Mouse (Mus musculus): ENCODE data around the gene Kif3b. TPM values are rescaled to one million over a fixed set of nuclear protein-coding genes. Genes with fewer than 3 reads are reported as not detected.
"Not testable (repeated sequence)": the region's sequence is repeated elsewhere in the genome, so short reads cannot be mapped to it uniquely, and the experiment has no call there.

The Kif3b gene
- polyA plus RNA-seq, 1 experiment from 2014 or later, result 7.5 TPM

DNA sequence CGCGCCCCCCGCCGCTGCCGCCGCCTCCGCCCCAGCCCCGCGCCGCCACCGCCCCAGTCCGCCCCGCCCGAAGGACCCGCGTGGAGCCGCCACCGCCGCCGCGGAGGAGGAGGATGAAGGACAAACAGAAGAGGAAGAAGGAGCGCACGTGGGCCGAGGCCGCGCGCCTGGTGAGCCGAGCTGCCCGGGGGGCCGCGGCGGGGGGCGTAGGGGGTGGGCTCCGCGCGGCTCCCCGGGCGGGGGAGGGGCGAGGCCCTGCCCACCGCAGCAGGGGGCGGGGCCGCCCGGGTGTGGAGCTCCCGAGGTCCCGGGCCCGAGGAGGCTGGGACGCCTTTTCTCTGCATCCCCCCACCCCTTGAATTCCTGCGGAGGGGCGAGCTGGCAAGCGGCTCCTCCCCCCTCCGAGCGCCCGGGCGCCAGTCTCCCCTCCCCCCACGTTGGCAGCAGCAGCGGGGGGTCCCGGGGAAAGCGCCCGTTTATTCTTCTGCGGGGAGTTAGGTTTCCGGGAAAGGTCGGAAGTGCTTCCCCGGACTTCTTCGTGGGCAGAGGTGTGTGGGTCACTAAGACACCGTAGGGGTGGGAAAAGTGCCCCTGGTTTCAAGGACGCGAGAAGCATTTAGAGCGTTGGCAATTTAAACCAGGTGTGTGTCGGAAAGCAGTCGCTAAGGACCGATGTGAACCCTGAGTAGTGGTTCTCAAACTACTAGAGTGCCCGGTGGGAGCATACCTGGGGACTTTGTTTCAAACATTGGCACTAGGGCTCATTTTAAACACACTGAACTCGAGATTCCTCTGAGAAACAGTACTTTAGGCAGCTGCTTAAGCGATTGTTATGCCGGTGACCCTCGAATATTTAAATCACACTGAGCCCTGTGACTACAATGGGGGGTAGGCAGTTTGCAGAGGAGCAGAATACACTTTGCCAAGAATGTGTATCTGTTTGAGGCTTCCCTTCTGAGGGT is 55.3 kb downstream of the Kif3b start:
- no peaks in the 10 kb centered on the region for H3K27me3 ChIP-seq (ENCODE audit: control insufficient read depth, insufficient read depth, low read length)
- no peaks in the 10 kb centered on the region for H3K9me3 ChIP-seq (ENCODE audit: control insufficient read depth, low read length)
- ATAC-seq (ENCODE audit: low FRiP score) (peak; percentile 61), DNase-seq (ENCODE audit: low spot score, missing footprints) (peak; percentile 96)
- WGBS, result under 1% methylated on average over 55 of the region's 76 CpGs
- peak overlapping the region; percentile 91 for H3K9ac ChIP-seq (ENCODE audit: low read length)
- peak overlapping the region; percentile 96 for H3K4me3 ChIP-seq (ENCODE audit: low read depth, low read length)
- no peaks in the 10 kb centered on the region for H3K36me3 ChIP-seq (ENCODE audit: control insufficient read depth, insufficient read depth, low read length)
- peaks cover 26% of the 10 kb centered on the region for H3K4me1 ChIP-seq (ENCODE audit: control insufficient read depth, insufficient read depth, low read length)
- peak overlapping the region; percentile 91 for H3K27ac ChIP-seq (ENCODE audit: low read depth, low read length)
- peak overlapping the region; percentile 75 for H3K4me2 ChIP-seq

GRCm38 (mm10) chr2:153347183-153347781 is 56.1 kb downstream of the Kif3b start:
- Histone ChIP-seq H3K4me3 (ENCODE audit: low read depth, low read length) (peak overlapping the region; percentile 96), H3K27me3 (ENCODE audit: control insufficient read depth, insufficient read depth, low read length) (no peaks in the 10 kb centered on the region), H3K9me3 (ENCODE audit: control insufficient read depth, low read length) (no peaks in the 10 kb centered on the region), H3K9ac (ENCODE audit: low read length) (peak overlapping the region; percentile 91), H3K4me1 (ENCODE audit: control insufficient read depth, insufficient read depth, low read length) (peaks cover 26% of the 10 kb centered on the region), H3K27ac (ENCODE audit: low read depth, low read length) (peak overlapping the region; percentile 91; the same call in 1 of the 2 replicates), H3K36me3 (ENCODE audit: control insufficient read depth, insufficient read depth, low read length) (no peaks in the 10 kb centered on the region), H3K4me2 (peak overlapping the region; percentile 75)
- ATAC-seq (ENCODE audit: low FRiP score) (no peak), DNase-seq (ENCODE audit: low spot score, missing footprints) (peak; percentile 87)
- 14% methylated on average over 9 of the region's 9 CpGs for WGBS

GRCm38 (mm10) chr2:153348100-153348831 is 57.1 kb downstream of the Kif3b start:
- ATAC-seq (ENCODE audit: low FRiP score), result no peak
- Histone ChIP-seq H3K4me1 (ENCODE audit: control insufficient read depth, insufficient read depth, low read length) (peaks cover 26% of the 10 kb centered on the region), H3K27ac (ENCODE audit: low read depth, low read length) (no peak overlapping the region), H3K9ac (ENCODE audit: low read length) (no peak overlapping the region), H3K9me3 (ENCODE audit: control insufficient read depth, low read length) (no peaks in the 10 kb centered on the region), H3K36me3 (ENCODE audit: control insufficient read depth, insufficient read depth, low read length) (no peaks in the 10 kb centered on the region), H3K4me2 (peak overlapping the region; percentile 75), H3K27me3 (ENCODE audit: control insufficient read depth, insufficient read depth, low read length) (no peaks in the 10 kb centered on the region), H3K4me3 (ENCODE audit: low read depth, low read length) (peak overlapping the region; percentile 96; the same call in 1 of the 2 replicates)
- no peak for DNase-seq (ENCODE audit: low spot score, missing footprints)
- 69% methylated on average over 6 of the region's 6 CpGs for WGBS

- Histone ChIP-seq H3K9ac (ENCODE audit: low read length) (no peak overlapping the region), H3K27me3 (ENCODE audit: control insufficient read depth, insufficient read depth, low read length) (no peaks in the 10 kb centered on the region), H3K9me3 (ENCODE audit: control insufficient read depth, low read length) (no peaks in the 10 kb centered on the region), H3K36me3 (ENCODE audit: control insufficient read depth, insufficient read depth, low read length) (0 out of 2 replicates have a peak, but pooled peaks cover 2% of the 10 kb centered on the region), H3K4me1 (ENCODE audit: control insufficient read depth, insufficient read depth, low read length) (peaks cover 21% of the 10 kb centered on the region), H3K4me3 (ENCODE audit: low read depth, low read length) (no peak overlapping the region), H3K4me2 (no peak overlapping the region), H3K27ac (ENCODE audit: low read depth, low read length) (no peak overlapping the region)
- ATAC-seq (ENCODE audit: low FRiP score), result no peak
- no peak for DNase-seq (ENCODE audit: low spot score, missing footprints)
- WGBS, result 68% methylated on average over 6 of the region's 6 CpGs
Observed at GRCm38 (mm10) chr2:153350552-153351181, 59.5 kb downstream of the Kif3b start.

GRCm38 (mm10) chr2:153354648-153355047 is 63.4 kb downstream of the Kif3b start:
- Histone ChIP-seq H3K4me1 (ENCODE audit: control insufficient read depth, insufficient read depth, low read length) (0 out of 2 replicates have a peak, but pooled peaks cover 4% of the 10 kb centered on the region), H3K27ac (ENCODE audit: low read depth, low read length) (no peak overlapping the region), H3K9me3 (ENCODE audit: control insufficient read depth, low read length) (no peaks in the 10 kb centered on the region), H3K36me3 (ENCODE audit: control insufficient read depth, insufficient read depth, low read length) (peaks cover 22% of the 10 kb centered on the region), H3K9ac (ENCODE audit: low read length) (no peak overlapping the region), H3K4me2 (no peak overlapping the region), H3K27me3 (ENCODE audit: control insufficient read depth, insufficient read depth, low read length) (no peaks in the 10 kb centered on the region), H3K4me3 (ENCODE audit: low read depth, low read length) (no peak overlapping the region)
- no peak for DNase-seq (ENCODE audit: low spot score, missing footprints)
- no peak for ATAC-seq (ENCODE audit: low FRiP score)
- WGBS, result 89% methylated on average over 2 of the region's 2 CpGs

DNA sequence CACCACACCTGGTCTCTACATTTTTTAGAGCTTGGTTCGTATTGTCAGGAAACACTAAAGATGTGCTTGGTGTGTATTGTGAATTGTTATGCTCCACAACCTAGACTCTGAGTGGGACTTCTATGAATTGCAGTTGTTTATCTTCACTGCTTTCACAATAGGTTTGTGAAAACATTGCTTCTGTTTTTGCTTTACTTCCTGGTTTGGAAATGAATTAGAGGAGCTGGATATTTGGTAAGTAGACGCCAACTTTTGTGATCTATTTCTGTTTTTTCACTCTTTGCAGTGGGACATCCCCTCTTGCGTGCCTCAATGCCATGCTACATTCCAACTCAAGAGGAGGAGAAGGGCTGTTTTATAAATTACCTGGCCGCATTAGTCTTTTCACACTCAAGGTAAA is 65.6 kb downstream of the Kif3b start:
- Histone ChIP-seq H3K4me3 (ENCODE audit: low read depth, low read length) (no peak overlapping the region), H3K4me1 (ENCODE audit: control insufficient read depth, insufficient read depth, low read length) (no peaks in the 10 kb centered on the region), H3K4me2 (no peak overlapping the region), H3K36me3 (ENCODE audit: control insufficient read depth, insufficient read depth, low read length) (peaks cover 22% of the 10 kb centered on the region), H3K27me3 (ENCODE audit: control insufficient read depth, insufficient read depth, low read length) (no peaks in the 10 kb centered on the region), H3K9me3 (ENCODE audit: control insufficient read depth, low read length) (no peaks in the 10 kb centered on the region), H3K9ac (ENCODE audit: low read length) (no peak overlapping the region), H3K27ac (ENCODE audit: low read depth, low read length) (no peak overlapping the region)
- DNase-seq (ENCODE audit: low spot score, missing footprints) (no peak), ATAC-seq (ENCODE audit: low FRiP score) (no peak)
- 96% methylated on average over 4 of the region's 4 CpGs for WGBS

- Histone ChIP-seq H3K4me2 (no peak overlapping the region), H3K9ac (ENCODE audit: low read length) (no peak overlapping the region), H3K36me3 (ENCODE audit: control insufficient read depth, insufficient read depth, low read length) (peaks cover 23% of the 10 kb centered on the region), H3K4me3 (ENCODE audit: low read depth, low read length) (no peak overlapping the region), H3K9me3 (ENCODE audit: control insufficient read depth, low read length) (no peaks in the 10 kb centered on the region), H3K27me3 (ENCODE audit: control insufficient read depth, insufficient read depth, low read length) (no peaks in the 10 kb centered on the region), H3K4me1 (ENCODE audit: control insufficient read depth, insufficient read depth, low read length) (no peaks in the 10 kb centered on the region), H3K27ac (ENCODE audit: low read depth, low read length) (no peak overlapping the region)
- ATAC-seq (ENCODE audit: low FRiP score) (no peak), DNase-seq (ENCODE audit: low spot score, missing footprints) (no peak)
- WGBS, result 97% methylated on average over 1 of the region's 1 CpGs
Observed at GRCm38 (mm10) chr2:153361101-153361710, 70.0 kb downstream of the Kif3b start.

DNA sequence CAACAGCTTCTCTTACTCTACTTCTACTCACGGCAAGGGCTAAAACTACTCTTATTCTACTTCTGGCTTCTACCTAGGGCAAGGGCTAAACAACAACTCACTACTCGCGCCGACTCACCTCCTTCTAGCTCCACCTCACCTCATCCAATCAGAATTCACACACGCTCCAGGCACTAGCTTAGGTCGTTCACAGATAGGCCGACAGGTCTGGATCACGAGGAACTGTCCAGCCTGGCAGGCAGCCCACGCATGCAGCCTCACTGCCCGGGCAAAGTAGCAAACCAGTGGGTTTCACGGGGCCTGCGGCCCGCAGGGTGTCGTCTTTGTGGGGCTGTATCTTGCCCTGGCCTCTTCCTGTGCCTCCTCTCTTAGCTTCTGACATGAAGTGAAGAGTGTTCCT is 73.3 kb downstream of the Kif3b start:
- not testable (repeated sequence) for H3K4me1 ChIP-seq (ENCODE audit: control insufficient read depth, insufficient read depth, low read length); H3K9ac ChIP-seq (ENCODE audit: low read length); H3K27ac ChIP-seq (ENCODE audit: low read depth, low read length); DNase-seq (ENCODE audit: low spot score, missing footprints); H3K27me3 ChIP-seq (ENCODE audit: control insufficient read depth, insufficient read depth, low read length); ATAC-seq (ENCODE audit: low FRiP score); H3K4me2 ChIP-seq; H3K4me3 ChIP-seq (ENCODE audit: low read depth, low read length); H3K9me3 ChIP-seq (ENCODE audit: control insufficient read depth, low read length)
- WGBS, result 92% methylated on average over 14 of the region's 14 CpGs
- peaks cover 11% of the 10 kb centered on the region; the same call in 1 of the 2 replicates for H3K36me3 ChIP-seq (ENCODE audit: control insufficient read depth, insufficient read depth, low read length)
